In genomic region chr9:78775462-78775861, GRCm38 (mm10) we compare ENCODE assay signal across 8 mouse cellular contexts.
DNase-seq lines count a peak whose midpoint lies in the region; ATAC-seq and TF ChIP-seq lines count a peak whose summit lies in the region.

No protein-coding gene starts in this region.

- no peaks in the 10 kb centered on the region for H3K4me1 ChIP-seq in forebrain, postnatal 0 days (ENCODE audit: insufficient read depth)

- 16% methylated on average over 5 of the region's 5 CpGs for WGBS in forebrain, postnatal 0 days

- H3K4me3 ChIP-seq in forebrain, postnatal 0 days (ENCODE audit: low read depth, low read length) = no peak overlapping the region
- no peak overlapping the region for H3K4me3 ChIP-seq in layer of hippocampus, adult 2 months

- ATAC-seq in cerebellum, adult (ENCODE audit: insufficient number of reproducible peaks, low FRiP score, low TSS enrichment) = no peak
- ATAC-seq in forebrain, postnatal 0 days = peak; percentile 40; the same call in 1 of the 2 replicates

- no peaks in the 10 kb centered on the region for H3K36me3 ChIP-seq in forebrain, postnatal 0 days (ENCODE audit: insufficient read depth)

- H3K27me3 ChIP-seq in forebrain, postnatal 0 days (ENCODE audit: insufficient read depth, low read length) = no peaks in the 10 kb centered on the region

- TF ChIP-seq CTCF in forebrain, postnatal 0 days (IDR thresholded peaks at IDR 0.05; ENCODE audit: low read depth) = peak; percentile 86
- TF ChIP-seq CTCF in layer of hippocampus, adult 2 months (conservative IDR thresholded peaks at IDR 0.05) = peak; percentile 86

- no peaks in the 10 kb centered on the region for H3K9me3 ChIP-seq in forebrain, postnatal 0 days (ENCODE audit: low read length)

- peak; percentile 57 to 58 for DNase-seq in cerebellum, adult 18-20 months
- peak; percentile 57 for DNase-seq in A20 (ENCODE audit: low read depth, low spot score)
- DNase-seq in c-Kit-positive CD71-negative TER-119-negative erythroid progenitor cells, embryonic 14.5 days (ENCODE audit: low read depth) = peak; percentile 8
- DNase-seq in forebrain, postnatal 0 days = peak; percentile 72
- peak; percentile 19 to 54 for DNase-seq in layer of hippocampus, adult 2 months (ENCODE audit: low spot score in 2 of 2)
- peak; percentile 66 for DNase-seq in lung, postnatal 10 days
- peak; percentile 17 for DNase-seq in thymus, postnatal 0 days (ENCODE audit: low spot score)

- H3K9ac ChIP-seq in forebrain, postnatal 0 days = no peak overlapping the region

- H3K4me2 ChIP-seq in forebrain, postnatal 0 days (ENCODE audit: low read depth) = no peak overlapping the region

- no peak overlapping the region for H3K27ac ChIP-seq in forebrain, postnatal 0 days (ENCODE audit: low read depth, low read length)
- no peak overlapping the region for H3K27ac ChIP-seq in layer of hippocampus, adult 2 months

Comparison
In these comparisons a context has a peak if more than half of its experiments do, and no peak if none do; other contexts are left out.
1. DNase-seq: peak in every context shown above with its lines; median percentile 72 in forebrain, postnatal 0 days; 66 in lung, postnatal 10 days; 58 in cerebellum, adult 18-20 months; 57 in A20; 36 in layer of hippocampus, adult 2 months; 17 in thymus, postnatal 0 days; 8 in c-Kit-positive CD71-negative TER-119-negative erythroid progenitor cells, embryonic 14.5 days.